Mouse (Mus musculus) stomach, postnatal 0 days (tissue): Measurements from ENCODE around the gene Chst15.

ENCODE experiments used
- CTCF ChIP-seq: IDR thresholded peaks from 2 replicates; pipeline ENCODE4 v1.5.1; 2016; ENCODE audit warnings: antibody characterized with exemption, low read depth, mild to moderate bottlenecking, moderate library complexity
- EP300 ChIP-seq: optimal IDR thresholded peaks from 2 replicates; pipeline ENCODE3; 2016; ENCODE audit warnings: antibody characterized with exemption

DNA sequence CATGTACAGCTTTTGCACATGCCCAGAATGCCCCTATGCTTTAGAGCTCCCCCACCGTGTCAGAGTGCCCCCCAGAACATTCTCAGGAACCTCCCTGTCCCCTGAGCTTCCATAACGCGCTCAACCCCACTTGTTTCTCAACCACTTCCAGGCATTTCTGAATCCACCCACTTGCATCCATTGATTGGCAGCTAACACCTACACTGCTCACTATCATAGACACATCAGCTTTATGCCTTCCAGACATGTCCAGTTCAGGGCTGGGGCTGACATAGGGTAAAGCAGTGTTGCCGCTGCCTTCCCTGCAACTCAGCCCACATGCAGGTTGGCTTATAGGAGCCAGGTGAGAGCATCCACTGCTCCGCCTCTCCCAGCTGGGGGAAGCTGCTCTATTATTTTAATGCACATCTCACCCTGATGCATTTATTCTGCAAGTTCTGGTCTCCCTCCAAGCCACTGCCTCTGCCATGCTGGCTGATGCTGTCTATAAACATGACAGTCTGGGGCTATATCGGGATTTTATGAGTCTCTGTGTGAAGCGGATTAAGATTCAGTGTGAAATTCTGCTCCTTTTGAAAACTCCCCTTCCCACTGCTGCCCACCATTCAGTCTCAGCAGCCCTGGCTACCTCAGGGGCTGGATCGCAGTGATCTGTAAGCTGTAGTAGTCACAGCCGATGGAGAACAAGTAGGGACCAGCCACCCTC, 107.9 kb downstream of the Chst15 start:
- TF ChIP-seq EP300 (no peak), CTCF (no peak)
